Mouse (Mus musculus): ENCODE measurements around the gene Ms4a3. TPM values are rescaled to one million over a fixed set of nuclear protein-coding genes. Genes with fewer than 3 reads are reported as not detected.

Gene Ms4a3
- total and polyA plus RNA-seq, 3 experiments, result 0.34 to 0.63 (median 0.51) TPM

DNA sequence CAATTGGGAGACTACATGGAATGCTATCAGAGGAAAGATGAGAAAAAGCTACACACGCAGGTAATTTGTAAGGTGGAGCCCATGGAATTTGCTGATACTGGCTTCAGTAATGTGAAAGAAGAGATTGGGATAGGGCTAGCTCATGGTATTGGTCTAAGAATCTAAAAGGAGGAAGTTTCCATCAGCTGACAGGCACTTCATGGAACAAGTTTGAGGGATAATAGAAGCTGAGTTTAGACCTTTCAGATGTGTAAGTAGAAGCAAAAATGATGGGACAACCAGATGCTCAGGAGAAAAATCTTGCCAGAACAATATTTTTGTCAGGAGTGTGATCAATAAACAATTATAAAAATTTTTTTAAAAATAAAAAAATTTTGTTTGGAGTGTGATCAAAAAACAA lies 6.9 kb downstream of the Ms4a3 start:
- no peak overlapping the region for H3K27ac ChIP-seq (ENCODE audit: insufficient read depth, low read depth)
- H3K27me3 ChIP-seq (replicated peaks), result no peaks in the 10 kb centered on the region
- H3K4me3 ChIP-seq (replicated peaks in 1 of 3; ENCODE audit: low read depth in 2 of 3, low read length in 2 of 3, poor library complexity in 1 of 3), result no peak overlapping the region
- H3K79me2 ChIP-seq (replicated peaks; ENCODE audit: control insufficient read depth, extremely low read depth, insufficient read depth, poor library complexity, severe bottlenecking), result no peaks in the 10 kb centered on the region
- dilution Hi-C loops (cut with MboI; ENCODE audit: extremely low pct_ligation_motif_present, extremely low pct_unique_long_range_greater_than_20kb, low sequenced_read_pairs), result no loop called here
- no peak for TF ChIP-seq ETS1 (conservative IDR thresholded peaks at IDR 0.05; ENCODE audit: low read depth, low read length)
- no peak for TF ChIP-seq POLR2A (IDR thresholded peaks at IDR 0.05; ENCODE audit: low read depth, low read length)
- no peak for TF ChIP-seq IRF4 (IDR thresholded peaks at IDR 0.05; ENCODE audit: low read depth, low read length)
- TF ChIP-seq E2F4 (IDR thresholded peaks at IDR 0.05; ENCODE audit: insufficient replicate concordance, low read depth, low read length), result no peak
- no peak for TF ChIP-seq USF1 (IDR thresholded peaks at IDR 0.05; ENCODE audit: low read depth, low read length)
- no peak for TF ChIP-seq HCFC1 (IDR thresholded peaks at IDR 0.05; ENCODE audit: low read depth, low read length)
- no peak for TF ChIP-seq UBTF (IDR thresholded peaks at IDR 0.05; ENCODE audit: low read depth, low read length)
- no peak for TF ChIP-seq JUN (IDR thresholded peaks at IDR 0.05; ENCODE audit: insufficient read depth, low read depth, low read length)
- no peak for TF ChIP-seq JUND (conservative IDR thresholded peaks at IDR 0.05; ENCODE audit: low read depth, low read length)
- in situ Hi-C loops (cut with MboI; ENCODE audit: low pct_ligation_motif_present, low pct_unique_long_range_greater_than_20kb, low sequenced_read_pairs), result no loop called here
- peaks cover 0 to 4% of the 10 kb centered on the region in 2 experiments for H3K36me3 ChIP-seq (replicated peaks in 1 of 2; ENCODE audit: control insufficient read depth in 1 of 2, insufficient read depth in 1 of 2, low read length in 1 of 2)
- H3K4me2 ChIP-seq (ENCODE audit: insufficient read depth, low read depth, poor library complexity, severe bottlenecking), result no peak overlapping the region
- no peaks in the 10 kb centered on the region for H3K4me1 ChIP-seq (ENCODE audit: control insufficient read depth in 1 of 2, insufficient read depth in 2 of 2)
- no peak overlapping the region for H3K9ac ChIP-seq (ENCODE audit: insufficient read depth, low read depth)
- DNase-seq (ENCODE audit: extremely low read depth), result no peak
- no peaks in the 10 kb centered on the region for H3K9me3 ChIP-seq (replicated peaks; ENCODE audit: low read length)

GRCm38 (mm10) chr19:11625231-11625630 lies 15.4 kb downstream of the Ms4a3 start:
- TF ChIP-seq MXI1 (IDR thresholded peaks at IDR 0.05; ENCODE audit: low read depth, low read length), result no peak
- TF ChIP-seq RAD21 (IDR thresholded peaks at IDR 0.05; ENCODE audit: low read depth, low read length), result no peak
- TF ChIP-seq UBTF (IDR thresholded peaks at IDR 0.05; ENCODE audit: low read depth, low read length), result no peak
- TF ChIP-seq SIN3A (IDR thresholded peaks at IDR 0.05; ENCODE audit: low read length), result no peak
- no peak for TF ChIP-seq USF1 (IDR thresholded peaks at IDR 0.05; ENCODE audit: low read depth, low read length)
- TF ChIP-seq MAFK (IDR thresholded peaks at IDR 0.05; ENCODE audit: insufficient replicate concordance, low read length), result no peak
- no peak for TF ChIP-seq ZMIZ1 (IDR thresholded peaks at IDR 0.05; ENCODE audit: low read depth, low read length)
- TF ChIP-seq ZNF384 (IDR thresholded peaks at IDR 0.05; ENCODE audit: low read depth, low read length), result no peak
- TF ChIP-seq CHD1 (IDR thresholded peaks at IDR 0.05; ENCODE audit: low read depth, low read length), result no peak
- TF ChIP-seq USF2 (conservative IDR thresholded peaks at IDR 0.05; ENCODE audit: low read depth, low read length), result no peak
- TF ChIP-seq MAZ (IDR thresholded peaks at IDR 0.05; ENCODE audit: low read depth, low read length), result no peak
- TF ChIP-seq TBP (conservative IDR thresholded peaks at IDR 0.05; ENCODE audit: low read depth, low read length), result no peak
- TF ChIP-seq KAT2A (IDR thresholded peaks at IDR 0.05; ENCODE audit: insufficient replicate concordance, low read length), result no peak
- TF ChIP-seq MEF2A (IDR thresholded peaks at IDR 0.05; ENCODE audit: borderline replicate concordance, low read depth, low read length), result no peak
- TF ChIP-seq POLR2A (IDR thresholded peaks at IDR 0.05; ENCODE audit: low read depth, low read length), result no peak
- TF ChIP-seq ZKSCAN1 (IDR thresholded peaks at IDR 0.05; ENCODE audit: borderline replicate concordance, low read depth, low read length), result no peak
- TF ChIP-seq PAX5 (IDR thresholded peaks at IDR 0.05; ENCODE audit: low read length), result no peak
- TF ChIP-seq BHLHE40 (IDR thresholded peaks at IDR 0.05; ENCODE audit: low read depth, low read length), result no peak
- no peak for TF ChIP-seq JUND (conservative IDR thresholded peaks at IDR 0.05; ENCODE audit: low read depth, low read length)
- TF ChIP-seq EP300 (IDR thresholded peaks at IDR 0.05; ENCODE audit: low read length), result no peak
- Histone ChIP-seq H3K9me3 (replicated peaks; ENCODE audit: low read length) (no peaks in the 10 kb centered on the region), H3K79me2 (replicated peaks; ENCODE audit: control insufficient read depth, extremely low read depth, insufficient read depth, poor library complexity, severe bottlenecking) (no peaks in the 10 kb centered on the region), H3K4me3 (replicated peaks in 1 of 3; ENCODE audit: low read depth in 2 of 3, low read length in 2 of 3, poor library complexity in 1 of 3) (no peak overlapping the region), H3K27ac (ENCODE audit: insufficient read depth, low read depth) (no peak overlapping the region), H3K27me3 (replicated peaks) (no peaks in the 10 kb centered on the region), H3K36me3 (replicated peaks in 1 of 2; ENCODE audit: control insufficient read depth in 1 of 2, insufficient read depth in 1 of 2, low read length in 1 of 2) (peaks cover 0 to 2% of the 10 kb centered on the region in 2 experiments), H3K4me2 (ENCODE audit: insufficient read depth, low read depth, poor library complexity, severe bottlenecking) (no peak overlapping the region), H3K9ac (ENCODE audit: insufficient read depth, low read depth) (no peak overlapping the region), H3K4me1 (ENCODE audit: control insufficient read depth in 1 of 2, insufficient read depth in 2 of 2) (no peaks in the 10 kb centered on the region)
- dilution Hi-C loops (cut with MboI; ENCODE audit: extremely low pct_ligation_motif_present, extremely low pct_unique_long_range_greater_than_20kb, low sequenced_read_pairs) (no loop called here), in situ Hi-C loops (cut with MboI; ENCODE audit: low pct_ligation_motif_present, low pct_unique_long_range_greater_than_20kb, low sequenced_read_pairs) (no loop called here)
- no peak for DNase-seq (ENCODE audit: extremely low read depth)
